Mouse (Mus musculus): ENCODE measurements at regions not wholly inside any gene's neighbourhood (a gene's known extent, or its start where the extent isn't known, plus 50 kb on each side); places are given as distances from the start of the nearest gene placed in this dataset.

DNA sequence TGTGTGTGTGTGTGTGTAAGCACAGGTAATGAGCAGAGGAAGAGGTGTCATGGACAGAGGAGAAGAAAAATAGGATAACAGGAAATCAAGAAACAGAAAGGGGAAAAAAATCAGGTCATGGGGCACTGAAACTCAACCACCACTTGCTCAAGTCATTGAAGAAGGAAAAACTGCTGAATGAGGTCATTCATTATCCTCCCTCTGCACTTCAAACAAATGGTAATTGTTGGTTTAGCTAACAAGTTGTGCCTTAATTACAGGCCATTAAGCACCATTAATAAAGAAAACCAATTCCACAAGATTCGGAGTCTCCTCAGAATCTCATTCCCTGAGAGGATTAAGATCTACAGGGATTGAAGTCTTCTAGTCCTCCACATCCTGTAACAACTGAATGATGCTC is 266.5 kb upstream of the Trib2 start:
- no peak for DNase-seq (ENCODE audit: low spot score in 2 of 2)

DNA sequence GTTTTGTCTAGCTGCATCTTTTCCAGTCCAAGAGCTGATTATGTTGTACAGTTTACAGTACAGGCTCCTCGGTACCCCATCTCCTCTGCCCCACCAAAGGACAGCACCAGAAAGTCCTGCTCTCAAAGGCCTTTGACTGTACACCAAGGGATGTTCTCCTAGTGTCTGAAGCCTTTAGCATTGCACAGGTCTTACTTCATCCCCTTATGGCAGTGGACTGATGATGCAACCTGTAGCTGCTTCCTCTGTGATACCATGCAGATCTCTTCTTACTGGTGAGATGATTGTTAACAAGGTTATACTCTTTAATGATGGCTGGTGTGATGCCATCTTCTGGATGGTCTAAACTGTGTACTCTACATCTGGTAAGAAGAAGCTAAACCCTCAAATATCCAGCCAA is 260.5 kb upstream of the Trib2 start:
- no peak for DNase-seq (ENCODE audit: low spot score in 2 of 2)

DNA sequence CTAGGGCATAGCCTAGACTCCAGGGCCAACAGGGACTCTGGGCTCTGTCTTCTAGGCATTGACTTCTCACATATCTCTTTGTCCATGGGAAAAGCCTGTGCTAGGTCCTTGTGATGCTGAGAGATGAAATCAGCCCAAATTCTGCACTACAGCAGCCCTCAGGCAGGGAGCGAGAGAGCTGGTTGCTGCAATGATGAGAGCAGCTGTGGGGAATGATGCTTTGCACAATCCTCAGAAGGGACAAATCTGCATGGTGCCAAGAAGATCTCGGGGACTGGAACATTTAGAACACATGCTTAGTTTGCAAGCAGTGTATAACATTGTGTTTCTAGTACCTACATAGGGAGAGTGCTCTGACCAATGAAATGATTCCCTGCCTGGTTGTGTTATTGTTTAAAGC is 259.2 kb upstream of the Trib2 start:
- peak in 1 of 2 experiments; percentile 6 for DNase-seq (ENCODE audit: low spot score in 2 of 2)

GRCm38 (mm10) chr12:16068940-16069339 is 252.2 kb upstream of the Trib2 start:
- peak; percentile 13 to 31 for DNase-seq (ENCODE audit: low spot score in 2 of 2)

- no peak for DNase-seq (ENCODE audit: low spot score in 2 of 2)
Observed at GRCm38 (mm10) chr12:16062689-16063088, 246.0 kb upstream of the Trib2 start.

- no peak for DNase-seq (ENCODE audit: low spot score in 2 of 2)
Observed at GRCm38 (mm10) chr12:16060461-16060860, 243.7 kb upstream of the Trib2 start.

DNA sequence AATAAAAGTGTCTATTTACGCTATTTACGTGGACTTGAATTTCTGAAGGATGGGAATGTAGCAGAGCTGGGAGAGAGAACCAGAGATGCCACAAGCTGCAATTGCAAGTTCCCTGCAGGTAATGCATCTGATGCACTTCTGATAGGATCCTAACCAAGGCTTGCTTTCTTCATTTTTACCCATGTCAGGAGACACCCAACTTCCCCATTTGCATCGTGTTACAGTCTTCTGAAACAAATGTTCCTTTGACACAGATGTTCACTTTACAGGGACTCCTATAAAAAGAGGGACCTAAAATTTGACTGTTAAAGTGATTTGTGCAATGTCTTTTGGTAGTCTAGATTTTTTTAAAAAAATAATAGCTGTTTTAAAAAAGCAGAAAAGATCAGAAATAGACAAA is 241.5 kb upstream of the Trib2 start:
- no peak for DNase-seq (ENCODE audit: low spot score in 2 of 2)

- no peak for DNase-seq (ENCODE audit: low spot score in 2 of 2)
Observed at GRCm38 (mm10) chr12:16056831-16057230, 240.1 kb upstream of the Trib2 start.

GRCm38 (mm10) chr12:16056216-16056615 is 239.5 kb upstream of the Trib2 start:
- DNase-seq (ENCODE audit: low spot score in 2 of 2), result no peak

DNA sequence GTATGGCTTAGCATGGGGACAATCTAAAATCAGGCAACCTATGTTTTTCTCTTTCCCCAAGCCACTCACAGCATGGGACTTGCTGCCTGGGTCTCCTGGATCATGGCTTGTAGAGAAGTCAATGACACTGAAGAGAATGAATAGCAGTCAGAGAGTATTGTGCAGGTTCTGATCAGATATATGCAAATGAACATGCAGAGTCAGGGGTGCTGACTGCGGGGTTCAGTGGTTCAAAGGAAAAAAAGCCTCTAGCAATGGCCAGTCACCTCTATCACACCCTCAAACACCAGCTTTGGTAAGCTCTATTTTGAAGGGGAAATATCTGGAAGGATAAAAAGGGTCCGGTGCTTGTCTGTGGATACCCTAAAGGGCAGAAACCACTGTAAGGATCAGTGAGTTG is 237.9 kb upstream of the Trib2 start:
- DNase-seq (ENCODE audit: low spot score in 2 of 2), result no peak

GRCm38 (mm10) chr12:16053735-16054134 is 237.0 kb upstream of the Trib2 start:
- no peak for DNase-seq (ENCODE audit: low spot score in 2 of 2)

DNA sequence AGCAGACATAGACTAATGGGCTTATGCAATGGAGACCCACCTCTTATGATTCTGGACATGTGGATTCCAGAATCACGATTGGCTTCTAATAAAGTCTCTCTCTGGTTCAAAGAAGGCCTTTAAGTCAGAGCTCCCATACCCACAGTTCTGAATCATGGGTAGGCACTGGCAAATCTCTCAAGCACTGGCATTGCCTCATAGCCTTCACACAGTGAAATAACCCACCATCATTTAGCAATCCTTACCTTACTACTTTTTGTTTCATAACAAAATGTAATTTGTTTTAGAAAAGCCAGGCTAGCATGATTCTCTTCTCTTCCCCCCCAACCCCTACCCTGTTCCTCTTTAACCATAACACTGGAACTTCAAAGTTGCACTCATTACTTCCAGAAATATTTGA is 236.3 kb upstream of the Trib2 start:
- no peak for DNase-seq (ENCODE audit: low spot score in 2 of 2)

- no peak for DNase-seq (ENCODE audit: low spot score in 2 of 2)
Observed at GRCm38 (mm10) chr12:16052353-16052752, 235.6 kb upstream of the Trib2 start.

DNA sequence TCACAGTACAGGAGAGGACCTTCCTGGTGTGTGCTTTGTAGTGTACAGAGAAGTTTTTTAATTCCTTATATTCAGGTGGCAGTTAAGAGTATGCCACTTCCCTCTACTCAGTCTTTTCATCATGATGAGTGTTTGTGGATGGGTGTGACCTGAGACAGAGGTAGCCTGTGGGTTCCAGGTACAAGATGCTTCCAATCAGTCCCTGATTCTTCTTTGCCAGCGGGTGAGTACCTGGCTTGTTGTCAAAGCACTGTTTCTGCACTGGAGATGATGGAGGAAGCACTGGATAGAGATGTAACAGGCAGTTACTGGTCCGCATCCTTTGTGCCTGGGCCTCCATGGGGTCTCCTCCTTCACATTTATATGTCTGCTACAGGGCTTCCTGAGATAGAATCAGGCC is 234.7 kb upstream of the Trib2 start:
- DNase-seq (ENCODE audit: low spot score in 2 of 2), result no peak

GRCm38 (mm10) chr12:16049545-16049944 is 232.8 kb upstream of the Trib2 start:
- DNase-seq (ENCODE audit: low spot score in 2 of 2), result no peak

DNA sequence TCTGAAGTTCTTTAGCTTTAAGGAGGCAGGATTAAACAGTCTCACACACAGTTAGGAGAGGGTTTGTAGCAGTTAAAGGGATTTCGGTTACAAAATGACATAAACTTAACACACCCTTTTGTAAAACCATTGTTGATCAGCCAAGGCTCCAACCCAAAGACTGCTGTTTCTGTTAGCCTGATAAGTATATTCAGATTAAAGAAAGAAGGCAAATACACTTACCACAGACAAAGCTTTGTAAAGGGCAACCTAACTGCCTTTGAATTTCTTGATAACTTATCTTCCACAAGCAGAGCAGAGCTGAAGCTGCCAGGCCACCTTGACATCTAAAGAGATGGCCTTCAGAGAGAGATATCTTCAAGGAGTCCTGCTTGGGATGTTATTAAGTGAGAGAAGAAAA is 229.9 kb upstream of the Trib2 start:
- DNase-seq (ENCODE audit: low spot score in 2 of 2), result no peak

DNA sequence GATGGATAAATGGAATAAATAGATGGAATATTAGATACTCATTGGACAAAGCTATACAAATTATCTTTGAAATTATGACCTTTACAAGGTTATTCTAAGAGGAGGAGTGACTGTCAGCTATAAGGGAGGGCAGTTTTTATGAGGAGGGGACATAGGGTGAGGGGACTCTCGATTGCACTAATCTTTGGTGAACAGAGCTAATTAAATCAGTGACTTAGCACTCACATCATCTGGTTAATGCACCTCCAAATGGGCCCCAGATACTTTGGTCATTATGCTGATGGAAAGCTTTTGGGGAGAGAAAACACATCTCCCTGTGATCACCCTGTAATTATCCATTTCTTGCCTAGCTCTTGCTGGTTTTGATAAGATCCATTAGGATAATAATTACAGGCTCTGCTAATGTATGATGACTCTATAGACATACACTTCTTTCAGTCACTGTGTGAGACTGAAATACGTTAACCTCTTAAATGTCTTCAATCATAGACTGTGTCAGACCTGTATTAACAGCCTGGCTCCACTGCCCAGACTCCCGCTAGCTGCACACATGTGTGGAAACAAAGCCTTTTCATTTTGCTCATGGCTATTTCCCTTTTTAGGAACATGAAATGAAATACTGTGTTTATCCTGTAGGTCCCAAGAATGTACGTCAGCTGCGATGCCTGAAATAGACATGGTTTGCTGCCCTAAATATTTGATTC is 229.2 kb upstream of the Trib2 start:
- no peak for DNase-seq (ENCODE audit: low spot score in 2 of 2)

GRCm38 (mm10) chr12:16043466-16044214 is 226.9 kb upstream of the Trib2 start:
- no peak for DNase-seq (ENCODE audit: low spot score in 2 of 2)

DNA sequence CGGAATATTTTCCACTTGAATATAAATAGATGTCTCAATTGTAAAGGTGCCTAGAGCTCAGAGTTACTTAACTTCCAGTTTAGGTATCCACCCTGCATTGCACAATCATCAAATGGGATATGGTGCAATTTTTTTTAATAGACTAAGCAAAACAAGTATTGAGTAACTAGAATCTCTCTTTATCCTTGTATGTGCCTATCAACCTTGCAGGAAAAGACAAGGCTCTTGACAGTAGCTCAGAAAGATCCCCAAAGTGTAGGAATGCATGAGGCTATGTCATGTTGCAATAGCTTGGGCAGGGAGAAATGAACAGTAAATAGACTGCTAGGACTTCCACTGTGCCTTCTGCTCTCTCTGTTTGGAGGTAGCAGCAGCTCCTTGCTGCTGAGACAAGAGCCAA is 225.6 kb upstream of the Trib2 start:
- no peak for DNase-seq (ENCODE audit: low spot score in 2 of 2)

- DNase-seq (ENCODE audit: low spot score in 2 of 2), result no peak
Observed at GRCm38 (mm10) chr12:16041129-16041528, 224.4 kb upstream of the Trib2 start.

- no peak for DNase-seq (ENCODE audit: low spot score in 2 of 2)
Observed at GRCm38 (mm10) chr12:16035551-16035950, 218.8 kb upstream of the Trib2 start.

DNA sequence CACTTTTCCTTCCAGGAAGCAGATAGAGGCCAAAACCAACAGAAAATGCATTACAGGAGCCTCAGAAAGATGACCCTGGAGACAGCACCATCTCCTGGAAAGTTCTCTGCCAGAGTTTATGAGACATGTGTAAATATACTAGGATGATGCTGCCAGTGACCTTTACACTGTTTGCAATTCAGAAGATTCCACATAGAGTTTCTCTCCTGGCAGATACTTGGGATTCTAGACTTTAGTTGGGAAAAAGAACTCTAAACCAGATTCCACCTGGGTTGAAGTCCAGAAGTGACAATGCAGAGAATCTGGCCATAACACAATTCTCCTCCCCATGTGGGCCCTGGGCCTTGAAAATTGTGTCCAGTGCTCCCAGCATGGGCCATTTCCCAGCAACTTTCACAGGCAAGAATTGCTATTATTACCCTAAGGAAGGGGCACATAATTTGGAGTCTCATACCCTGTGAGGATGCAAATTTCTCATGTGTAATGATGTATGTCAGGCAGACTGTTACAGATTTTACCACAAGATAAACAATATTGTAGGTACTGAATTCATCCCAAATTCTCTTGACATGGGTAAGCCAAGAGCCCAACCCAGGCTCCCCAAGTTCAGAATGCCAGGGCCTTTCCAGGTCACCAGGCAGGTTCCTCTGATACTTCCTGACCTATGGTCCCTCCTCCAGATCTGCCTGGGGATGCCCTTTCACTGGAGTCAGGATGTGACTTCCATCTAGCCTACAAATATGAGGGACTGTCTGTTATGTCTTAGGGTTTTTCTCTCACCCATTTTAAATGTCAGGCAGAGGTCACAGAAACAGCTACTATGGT is 218.2 kb upstream of the Trib2 start:
- DNase-seq (ENCODE audit: low spot score in 2 of 2), result no peak

All from layer of hippocampus, adult 18-20 months (tissue).